Mouse (Mus musculus) ES-Bruce4 (cell line): Measurements from ENCODE around the gene Fxyd2.

Experiments used
- CTCF ChIP-seq: IDR thresholded peaks from one replicate; pipeline ENCODE4 v1.8.1; 2011; ENCODE audit warnings: low read depth, low read length
- POLR2A ChIP-seq: IDR thresholded peaks from one replicate; pipeline ENCODE4 v1.8.1; 2011; ENCODE audit warnings: low read length; ENCODE audit not compliant: insufficient read depth

DNA sequence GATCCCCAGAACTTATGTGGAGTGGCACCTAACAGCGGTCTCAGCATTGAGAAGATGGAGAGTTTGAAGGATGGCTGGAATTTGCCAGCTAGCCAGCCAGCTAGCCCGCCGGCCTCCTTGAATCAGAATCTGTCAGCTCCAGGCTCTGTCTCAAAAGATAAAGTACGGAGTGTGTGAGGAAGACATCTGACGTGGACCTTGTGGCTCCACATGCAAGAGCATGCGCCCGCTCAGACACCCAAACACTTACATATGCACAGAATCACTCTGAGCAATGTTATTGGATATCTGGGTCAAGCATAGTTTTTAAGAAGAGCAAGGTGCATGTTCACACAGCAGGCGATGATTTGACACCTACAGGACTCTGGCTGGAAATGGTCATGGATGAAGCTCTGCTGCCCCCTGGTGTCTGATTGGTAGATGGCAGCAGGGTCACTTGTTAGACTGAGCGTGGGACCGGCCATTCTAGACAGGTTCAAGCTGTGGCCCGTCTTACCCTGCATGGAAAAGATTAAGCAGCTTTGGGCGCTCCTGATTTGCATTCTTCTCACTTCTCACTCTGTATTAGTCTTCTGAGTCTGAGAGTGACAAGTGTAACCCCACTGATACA is 11.0 kb upstream of the Fxyd2 start:
- TF ChIP-seq CTCF: peak; percentile 93
- TF ChIP-seq POLR2A: no peak
